Mouse (Mus musculus) lung, postnatal 14 days (tissue): ENCODE measurements around the gene Pank4.
A peak's percentile ranks its signal among the peaks of the same experiment; 100 is the strongest.

ENCODE experiments used
- DNase-seq: peaks from one replicate; pipeline ENCODE4 v3.0.0; 2021

The Pank4 gene

GRCm38 (mm10) chr4:154944121-154944590 lies 19.8 kb upstream of the Pank4 start:
- DNase-seq = peak; percentile 81

GRCm38 (mm10) chr4:154946319-154946718 lies 17.6 kb upstream of the Pank4 start:
- peak; percentile 69 for DNase-seq

GRCm38 (mm10) chr4:154948066-154948939 lies 15.6 kb upstream of the Pank4 start:
- DNase-seq = peak; percentile 37

GRCm38 (mm10) chr4:154948940-154949588 lies 14.9 kb upstream of the Pank4 start:
- DNase-seq = no peak

GRCm38 (mm10) chr4:154949589-154949982 lies 14.3 kb upstream of the Pank4 start:
- no peak for DNase-seq

GRCm38 (mm10) chr4:154952461-154953241 lies 11.3 kb upstream of the Pank4 start:
- no peak for DNase-seq

- no peak for DNase-seq
Measured at GRCm38 (mm10) chr4:154956604-154957003, 7.3 kb upstream of the Pank4 start.

GRCm38 (mm10) chr4:154957289-154957993 lies 6.5 kb upstream of the Pank4 start:
- DNase-seq = no peak

GRCm38 (mm10) chr4:154958171-154958570 lies 5.8 kb upstream of the Pank4 start:
- no peak for DNase-seq

- no peak for DNase-seq
Measured at GRCm38 (mm10) chr4:154958621-154959020, 5.3 kb upstream of the Pank4 start.

GRCm38 (mm10) chr4:154960021-154960689 lies 3.8 kb upstream of the Pank4 start:
- DNase-seq = no peak

GRCm38 (mm10) chr4:154960690-154961225 lies 3.2 kb upstream of the Pank4 start, which contains the start of gene Hes5:
Gene Hes5 (plus strand): TSS chr4:154960923.
- no peak for DNase-seq

GRCm38 (mm10) chr4:154961226-154961738 lies 2.6 kb upstream of the Pank4 start:
- peak; percentile 37 for DNase-seq

GRCm38 (mm10) chr4:154961911-154962310 lies 2.0 kb upstream of the Pank4 start:
- DNase-seq = peak; percentile 44

- DNase-seq = no peak
Measured at GRCm38 (mm10) chr4:154962683-154963082, 1.2 kb upstream of the Pank4 start.

GRCm38 (mm10) chr4:154963190-154963836 lies 610 bp upstream of the Pank4 start:
- DNase-seq = no peak

GRCm38 (mm10) chr4:154964581-154965235 lies 785 bp downstream of the Pank4 start:
- no peak for DNase-seq

GRCm38 (mm10) chr4:154965856-154966255 lies 1.9 kb downstream of the Pank4 start:
- DNase-seq = no peak

- peak; percentile 64 for DNase-seq
Measured at GRCm38 (mm10) chr4:154967173-154967572, 3.2 kb downstream of the Pank4 start.

GRCm38 (mm10) chr4:154972546-154972945 lies 8.6 kb downstream of the Pank4 start:
- no peak for DNase-seq
